Comparison of ENCODE assay signal across 10 mouse cellular contexts in genomic region chr10:85025799-85026424, GRCm38 (mm10).
DNase-seq lines count a peak whose midpoint lies in the region; ATAC-seq and TF ChIP-seq lines count a peak whose summit lies in the region.
"Had no signal": no experiment of that assay in that cellular context is flagged by ENCODE, and none has a peak within 500 bp of the region (broad histone marks: within the 10 kb centered on the region; RNA-seq: fewer than 3 reads in every experiment).

No protein-coding gene starts in this region.

- H3K4me2 ChIP-seq in lung, embryonic 14.5 days = no peak overlapping the region
- H3K4me2 ChIP-seq in midbrain, postnatal 0 days (ENCODE audit: low read depth, low read length, poor library complexity, severe bottlenecking) = no peak overlapping the region

- no peak for DNase-seq in lung, embryonic 14.5 days
- no peak for DNase-seq in lung, adult 2 months
- no peak for DNase-seq in midbrain, postnatal 0 days (ENCODE audit: low spot score)
- DNase-seq in MN1 (ENCODE audit: low spot score) = no peak
- no peak for DNase-seq in cerebellum, postnatal 25 days
- no peak for DNase-seq in layer of hippocampus, postnatal 10 days (ENCODE audit: low spot score in 2 of 2)
- DNase-seq: cerebellum, postnatal 36 days had no signal

- H3K4me3 ChIP-seq in lung, embryonic 14.5 days (ENCODE audit: low read depth, low read length) = no peak overlapping the region
- no peak overlapping the region for H3K4me3 ChIP-seq in lung, adult 2 months (replicated peaks; ENCODE audit: extremely low read depth, low read depth, low read length)
- H3K4me3 ChIP-seq in midbrain, postnatal 0 days (ENCODE audit: low read depth, low read length) = no peak overlapping the region
- H3K4me3 ChIP-seq: megakaryocyte, embryonic 14.5 days had no signal

- H3K4me1 ChIP-seq in lung, embryonic 14.5 days (ENCODE audit: insufficient read depth) = no peaks in the 10 kb centered on the region
- no peaks in the 10 kb centered on the region for H3K4me1 ChIP-seq in lung, adult 2 months (ENCODE audit: control insufficient read depth, insufficient read depth, low read length)
- H3K4me1 ChIP-seq in midbrain, postnatal 0 days (ENCODE audit: insufficient read depth, low read length) = 0 out of 2 replicates have a peak, but pooled peaks cover 3% of the 10 kb centered on the region

- WGBS in lung, embryonic 14.5 days = 87% methylated on average over 11 of the region's 11 CpGs
- WGBS in lung, adult 2 months = 91% methylated on average over 11 of the region's 11 CpGs
- 82% methylated on average over 11 of the region's 11 CpGs for WGBS in midbrain, postnatal 0 days

- TF ChIP-seq POLR2A in lung, adult 2 months (IDR thresholded peaks at IDR 0.05; ENCODE audit: borderline replicate concordance, extremely low read depth, low read depth, low read length) = no peak

- no peaks in the 10 kb centered on the region for H3K27me3 ChIP-seq in lung, embryonic 14.5 days (ENCODE audit: insufficient read depth, low read length)
- no peaks in the 10 kb centered on the region for H3K27me3 ChIP-seq in midbrain, postnatal 0 days (ENCODE audit: insufficient read depth, low read length)

- no peak overlapping the region for H3K27ac ChIP-seq in lung, embryonic 14.5 days (ENCODE audit: low read depth)
- no peak overlapping the region for H3K27ac ChIP-seq in midbrain, postnatal 0 days (ENCODE audit: low read depth, low read length)

- no peak overlapping the region for H3K9ac ChIP-seq in lung, embryonic 14.5 days
- H3K9ac ChIP-seq in midbrain, postnatal 0 days (replicated peaks; ENCODE audit: low read length, poor library complexity, severe bottlenecking) = no peak overlapping the region

- TF ChIP-seq CTCF in lung, embryonic 14.5 days (IDR thresholded peaks at IDR 0.05; ENCODE audit: low read depth) = no peak
- TF ChIP-seq CTCF in lung, adult 2 months (IDR thresholded peaks at IDR 0.05; ENCODE audit: insufficient read depth, low read length) = no peak
- no peak for TF ChIP-seq CTCF in midbrain, postnatal 0 days (IDR thresholded peaks at IDR 0.05)

- peak; percentile 90 for ATAC-seq in lung, embryonic 14.5 days (ENCODE audit: insufficient read depth)
- ATAC-seq in erythroid progenitor cell, adult 5-6 weeks (replicated peaks; ENCODE audit: low FRiP score, poor library complexity, severe bottlenecking) = peak; percentile 91
- peak; percentile 100 for ATAC-seq in inflammation-experienced regulatory T-cells, adult 6 months
- ATAC-seq in midbrain, postnatal 0 days (ENCODE audit: low FRiP score) = peak; percentile 91

- H3K9me3 ChIP-seq in lung, embryonic 14.5 days (ENCODE audit: low read depth, low read length) = no peaks in the 10 kb centered on the region
- H3K9me3 ChIP-seq in midbrain, postnatal 0 days (ENCODE audit: low read length) = no peaks in the 10 kb centered on the region

- H3K36me3 ChIP-seq in lung, embryonic 14.5 days (ENCODE audit: insufficient read depth) = no peaks in the 10 kb centered on the region
- H3K36me3 ChIP-seq in midbrain, postnatal 0 days (ENCODE audit: insufficient read depth, low read length) = no peaks in the 10 kb centered on the region
